Mouse (Mus musculus) G1E-ER4 (cell line): ENCODE results near the gene Ctrl. TPM values are rescaled to one million over a fixed set of nuclear protein-coding genes. Genes with fewer than 3 reads are reported as not detected.
A peak's percentile ranks its signal among the peaks of the same experiment; 100 is the strongest.

Source experiments
- GATA1 ChIP-seq: IDR thresholded peaks from one replicate; pipeline ENCODE4 v1.8.0; 2012; ENCODE audit warnings: low read length, inconsistent platforms
- polyA plus RNA-seq: library from polyadenylated mRNA; stranded (reverse); fragments of >175 nt; gene quantifications from 2 replicates; pipeline ENCODE4 v1.2.3, GENCODE M21; 2012

Ctrl gene
- polyA plus RNA-seq = 0.46 TPM in 1 of 2 replicates, not detected in the other

DNA sequence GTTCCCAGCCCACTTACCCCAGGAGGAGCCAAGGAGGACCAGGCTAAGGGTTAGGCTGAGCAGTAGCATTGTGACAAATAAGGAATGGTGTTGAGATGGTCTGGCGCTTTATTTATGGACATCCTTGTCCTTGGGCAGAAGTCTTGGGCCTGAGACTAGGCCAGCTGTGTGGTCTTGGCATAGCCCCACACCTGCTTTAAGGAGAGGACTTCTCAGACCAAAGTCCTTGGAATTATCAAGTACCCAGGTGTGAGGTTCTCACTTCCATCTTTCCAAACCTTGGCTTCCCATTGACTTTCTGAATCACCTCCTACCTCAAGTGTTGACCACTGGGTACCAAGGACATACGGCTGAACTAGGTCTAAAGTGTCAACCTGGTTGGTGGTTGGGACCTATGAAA lies at the start of gene Ctrl:
Gene Ctrl (minus strand): TSS at position 101 of the 400 bp plus-strand sequence.
- no peak for TF ChIP-seq GATA1

GRCm38 (mm10) chr8:105981146-105981545 lies 47.5 kb upstream of the Ctrl start:
- no peak for TF ChIP-seq GATA1

DNA sequence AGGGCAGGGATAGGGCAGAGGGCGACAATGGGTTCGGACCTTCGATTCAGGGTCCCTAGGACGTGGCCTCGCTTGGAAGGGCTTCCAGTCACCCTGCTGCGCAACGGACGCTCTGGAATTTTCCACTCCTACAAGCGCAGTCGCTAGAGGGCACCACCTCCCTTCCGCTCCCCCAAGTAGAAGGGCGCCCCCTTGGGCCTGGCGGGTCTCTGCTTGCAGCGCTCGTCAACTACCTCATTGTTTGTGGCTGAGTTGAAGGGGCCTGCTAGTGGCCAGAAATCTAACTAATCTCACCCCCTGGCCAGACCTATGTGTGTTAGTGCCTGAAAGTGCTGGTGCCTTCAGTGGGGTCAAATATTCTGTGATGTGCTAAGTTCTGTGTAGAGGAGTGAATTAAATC lies 45.7 kb upstream of the Ctrl start, which contains the start of gene Dpep3:
Gene Dpep3 (minus strand): TSS at position 105 of the 400 bp plus-strand sequence.
- no peak for TF ChIP-seq GATA1

DNA sequence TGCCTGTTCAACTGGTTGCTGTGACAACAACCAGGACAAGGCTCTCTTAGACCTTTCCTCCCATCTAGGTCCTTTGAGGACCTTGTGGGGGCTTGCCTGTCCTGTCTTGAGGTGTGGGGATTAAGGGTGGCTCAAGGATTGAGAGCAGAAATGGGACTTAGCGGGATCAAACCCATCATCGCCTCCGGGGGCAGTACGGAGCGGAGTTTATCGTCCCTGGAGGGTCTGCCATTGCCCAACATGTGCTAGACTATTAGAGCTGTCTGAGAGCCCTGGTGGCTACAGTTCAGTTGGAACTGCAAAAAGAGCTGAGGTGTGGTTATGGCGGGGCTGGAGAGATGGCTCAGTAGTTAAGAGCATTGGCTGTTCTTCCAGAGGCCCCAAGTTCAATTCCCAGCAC lies 41.7 kb upstream of the Ctrl start:
- no peak for TF ChIP-seq GATA1

GRCm38 (mm10) chr8:105971019-105971720 lies 37.5 kb upstream of the Ctrl start:
- no peak for TF ChIP-seq GATA1

DNA sequence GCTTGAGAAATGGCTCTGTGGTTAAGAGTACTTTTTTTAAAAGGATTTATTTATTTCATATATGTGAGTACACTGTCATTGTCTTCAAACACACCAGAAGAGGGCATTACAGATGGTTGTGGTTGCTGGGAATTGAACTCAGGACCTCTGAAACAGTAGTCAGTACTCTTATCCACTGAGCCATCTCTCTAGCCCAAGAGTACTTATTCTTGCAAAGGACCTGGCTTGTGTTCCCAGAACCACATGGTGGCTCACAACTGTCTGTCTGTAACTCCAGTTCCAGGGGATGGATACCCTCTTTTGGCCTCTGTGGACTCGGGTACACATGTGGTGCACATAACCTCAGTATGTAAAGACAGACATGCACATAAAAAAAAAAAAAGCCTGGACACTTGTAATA lies 35.7 kb upstream of the Ctrl start:
- no peak for TF ChIP-seq GATA1

DNA sequence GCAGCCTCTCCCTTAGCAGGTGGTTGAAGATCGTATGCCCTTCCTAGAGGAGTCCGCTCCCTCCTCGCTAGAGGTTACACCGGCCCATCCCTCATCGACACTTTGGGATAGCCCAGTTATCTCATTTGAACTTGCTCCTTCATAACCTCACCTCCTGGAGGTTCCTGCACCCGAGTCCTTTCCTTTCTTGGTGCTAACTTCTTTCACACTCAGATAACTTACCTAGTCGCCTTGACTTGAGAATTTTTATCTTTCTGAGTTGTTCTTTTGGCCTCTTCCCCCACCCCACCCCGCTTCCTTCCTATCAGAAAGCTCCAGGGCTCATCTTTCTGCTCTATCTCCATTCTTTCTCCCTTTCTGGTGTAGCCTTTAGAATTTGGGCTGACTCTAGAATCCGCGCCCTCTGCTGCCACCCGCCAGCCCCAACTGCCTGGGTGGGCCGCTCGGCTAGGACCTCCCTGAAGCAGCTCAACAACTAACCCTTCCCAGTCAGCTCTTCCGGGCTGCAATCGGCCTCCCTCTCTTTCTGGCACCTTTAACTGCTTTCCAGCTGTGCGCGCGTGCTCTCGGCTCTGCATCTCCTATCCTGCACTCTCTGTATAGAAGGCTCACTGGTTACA lies 33.1 kb upstream of the Ctrl start:
- TF ChIP-seq GATA1 = peak; percentile 5

DNA sequence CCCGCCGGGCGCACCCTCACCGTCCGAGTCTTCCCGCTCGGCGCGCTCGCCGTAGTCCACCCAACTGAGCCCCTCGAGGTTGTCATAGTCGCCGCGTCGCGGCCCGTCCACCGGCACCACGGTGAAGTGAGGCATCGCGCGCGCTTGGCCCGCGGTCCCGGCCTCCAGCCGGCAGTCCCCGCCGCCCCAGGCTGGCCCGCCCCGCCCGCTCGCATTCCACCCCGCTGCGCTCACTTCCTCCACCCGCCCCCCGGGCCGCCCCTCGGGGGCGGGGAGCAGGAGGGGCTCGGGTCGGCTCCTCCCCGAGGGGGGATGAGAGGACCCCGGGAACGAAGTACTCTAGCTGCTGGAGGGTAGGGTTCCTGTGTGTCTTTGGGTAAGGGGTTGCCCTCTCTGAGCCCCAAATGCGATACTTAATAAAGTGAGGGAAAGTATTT lies 32.3 kb upstream of the Ctrl start, which contains the start of gene Slc12a4:
Gene Slc12a4 (minus strand): TSS at position 193 of the 437 bp plus-strand sequence.
- no peak for TF ChIP-seq GATA1

- TF ChIP-seq GATA1 = no peak
Measured at GRCm38 (mm10) chr8:105965266-105965904, 31.7 kb upstream of the Ctrl start.

DNA sequence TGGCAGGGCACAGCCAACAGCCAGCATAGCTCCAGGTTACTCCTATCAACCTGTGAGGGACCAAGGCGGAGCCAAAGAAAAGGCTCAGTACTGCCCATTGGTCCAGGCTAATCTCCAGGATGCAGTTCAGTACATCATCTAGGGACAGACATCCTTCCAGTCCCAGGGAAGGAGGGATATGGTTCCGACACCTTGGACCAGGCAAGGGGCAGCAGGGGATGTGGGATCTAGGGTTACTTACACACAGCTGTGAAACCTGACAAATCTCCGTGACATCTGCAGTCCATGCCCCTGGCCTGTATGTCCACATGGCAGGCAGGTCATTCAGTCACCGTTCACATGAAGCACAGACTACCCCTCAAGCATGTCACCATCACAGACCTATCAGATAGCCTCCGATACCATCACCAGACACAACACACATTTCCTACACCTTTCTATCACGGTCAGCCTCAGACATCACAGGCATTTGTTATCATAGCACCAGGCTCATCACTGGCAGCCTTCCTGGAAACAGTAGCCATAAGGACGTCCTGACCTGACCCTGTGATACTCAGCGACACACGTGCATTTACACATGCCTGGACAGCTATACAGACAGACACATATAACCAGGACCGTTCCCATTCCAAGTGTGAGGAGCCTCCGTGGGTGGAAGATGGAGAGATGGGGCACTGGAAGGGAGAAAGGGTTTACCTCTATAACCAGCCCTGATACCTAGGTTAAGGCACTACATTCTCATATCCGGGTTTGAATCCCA lies 31.0 kb upstream of the Ctrl start:
- no peak for TF ChIP-seq GATA1

- TF ChIP-seq GATA1 = peak; percentile 50
Measured at GRCm38 (mm10) chr8:105961536-105961935, 27.9 kb upstream of the Ctrl start.

- TF ChIP-seq GATA1 = no peak
Measured at GRCm38 (mm10) chr8:105961101-105961500, 27.4 kb upstream of the Ctrl start.

DNA sequence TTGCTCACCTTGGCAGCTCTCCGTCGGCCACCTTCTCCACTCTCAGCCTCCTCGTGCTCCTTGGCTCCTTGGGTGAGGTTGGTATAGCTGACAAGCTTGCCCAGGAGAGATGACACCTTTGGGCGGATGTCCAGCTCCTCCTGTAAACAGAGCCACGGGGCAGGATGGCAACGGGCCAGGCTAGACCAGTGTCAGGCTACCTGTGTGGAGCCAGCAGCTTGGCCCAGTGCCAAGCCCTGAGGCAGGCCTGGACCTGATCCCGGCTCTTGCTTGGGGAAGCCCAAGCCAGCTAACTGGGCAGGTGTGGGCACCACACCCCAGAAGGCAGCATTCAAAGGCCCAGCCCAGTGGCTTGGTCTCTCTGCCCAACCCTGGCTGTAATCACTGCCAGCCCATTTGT lies 25.7 kb upstream of the Ctrl start:
- no peak for TF ChIP-seq GATA1

DNA sequence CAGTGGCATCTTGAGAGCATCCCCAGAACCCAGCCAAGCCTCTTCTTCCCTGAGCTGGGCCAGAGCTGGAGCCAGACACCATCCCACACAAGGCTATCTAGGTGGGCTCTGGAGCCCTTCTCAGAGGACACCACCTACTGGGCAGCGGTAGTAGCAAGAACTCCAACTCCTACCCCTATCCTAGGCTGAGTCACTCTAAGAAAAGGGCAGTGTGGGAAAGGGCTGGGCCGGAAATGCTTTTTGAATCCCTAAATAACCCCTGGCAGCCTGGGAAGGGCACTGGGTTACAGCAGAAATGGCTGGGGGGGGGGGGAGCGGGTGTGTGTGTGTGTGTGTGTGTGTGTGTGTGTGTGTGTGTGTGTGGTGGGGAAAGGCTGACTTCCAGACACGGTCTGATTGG lies 24.2 kb upstream of the Ctrl start:
- no peak for TF ChIP-seq GATA1

DNA sequence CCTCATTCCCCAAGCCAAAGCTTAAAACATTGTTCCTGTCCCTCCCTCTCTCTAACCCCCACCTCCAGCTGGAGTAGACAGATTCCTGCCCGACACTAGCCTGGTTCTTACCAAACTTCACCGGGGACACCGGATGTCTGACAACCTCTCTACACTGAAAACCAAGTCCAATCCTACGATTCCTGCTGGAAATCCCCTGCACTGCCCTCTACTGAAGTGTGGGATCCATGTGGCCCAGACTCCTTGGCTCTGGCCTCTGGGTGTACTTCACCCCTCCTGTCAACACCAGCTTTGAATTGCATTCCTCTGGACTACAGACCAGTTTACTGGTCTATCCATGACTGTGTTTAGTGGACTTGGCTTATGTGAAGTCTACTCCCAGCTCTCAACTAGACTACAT lies 22.9 kb upstream of the Ctrl start:
- no peak for TF ChIP-seq GATA1
